Mouse (Mus musculus) G1E (cell line): ENCODE data around the gene Abcb4. TPM values are rescaled to one million over a fixed set of nuclear protein-coding genes. Genes with fewer than 3 reads are reported as not detected.
"Not testable (repeated sequence)": the region's sequence is repeated elsewhere in the genome, so short reads cannot be mapped to it uniquely, and the experiment has no call there.

Experiments
- ATAC-seq: 2 replicates; pipeline ENCODE4 v1.8.0; 2016; ENCODE audit warnings: mild to moderate bottlenecking; ENCODE audit not compliant: insufficient number of reproducible peaks, poor library complexity, low FRiP score, severe bottlenecking; ENCODE audit errors: extremely low read depth
- DNase-seq: peaks from one replicate; pipeline ENCODE4 v3.0.0; 2012; ENCODE audit warnings: low spot score
- H3K27me3 ChIP-seq: 2 replicates; pipeline ENCODE4 v1.6.1; 2012; ENCODE audit warnings: mild to moderate bottlenecking, low read length, inconsistent platforms; ENCODE audit not compliant: insufficient read depth
- H3K36me3 ChIP-seq: replicated peaks from 2 replicates; pipeline ENCODE3; 2012; ENCODE audit warnings: mild to moderate bottlenecking, inconsistent platforms
- H3K4me1 ChIP-seq: 2 replicates; pipeline ENCODE4 v1.6.1; 2012; ENCODE audit warnings: low read depth, low read length, inconsistent platforms, mixed read lengths; ENCODE audit not compliant: insufficient read depth
- H3K4me3 ChIP-seq: 2 replicates; pipeline ENCODE4 v1.5.1; 2012; ENCODE audit warnings: low read depth, mild to moderate bottlenecking, inconsistent platforms, low read length, moderate library complexity, mixed read lengths
- H3K9me3 ChIP-seq: replicated peaks from 2 replicates; pipeline ENCODE4 v1.6.1; 2012; ENCODE audit warnings: inconsistent platforms
- CTCF ChIP-seq: IDR thresholded peaks from 2 replicates; pipeline ENCODE4 v1.5.1; 2012; ENCODE audit warnings: low read depth, low read length, inconsistent platforms, mixed read lengths
- GATA1 ChIP-seq: IDR thresholded peaks from 2 replicates; pipeline ENCODE4 v1.6.1; 2012; ENCODE audit warnings: borderline replicate concordance, low read length, inconsistent platforms, mixed read lengths
- GATA2 ChIP-seq: IDR thresholded peaks from 2 replicates; pipeline ENCODE4 v1.6.1; 2012; ENCODE audit warnings: low read depth, low read length, inconsistent platforms, borderline replicate concordance
- POLR2AphosphoS5 ChIP-seq: IDR thresholded peaks from 2 replicates; pipeline ENCODE4 v1.6.1; 2012; ENCODE audit warnings: low read depth, low read length, inconsistent platforms; ENCODE audit not compliant: insufficient replicate concordance
- TAL1 ChIP-seq: conservative IDR thresholded peaks from 2 replicates; pipeline ENCODE4 v1.6.1; 2012; ENCODE audit warnings: low read depth, low read length, inconsistent platforms, mixed read lengths
- polyA plus RNA-seq: library from polyadenylated mRNA; stranded (reverse); fragments of >175 nt; gene quantifications from 2 replicates; pipeline ENCODE4 v1.2.3, GENCODE M21; 2012
- total RNA-seq, 2 experiments: library from RNA; stranded (forward) in 1 of 2; stranded (reverse) in 1 of 2; fragments of 200-1000 nt in 1 of 2; fragments of >200 nt in 1 of 2; fragmentation: Nextera tagmentation in 1 of 2; gene quantifications; 2 replicates each; pipeline ENCODE4 v1.2.3; 2014 to 2017

Gene Abcb4
- total RNA-seq (2014; fragmentation: Nextera tagmentation) (35.1 TPM in 1 of 2 replicates, not detected in the other), total RNA-seq (2017) (0.11 and 0.35 TPM in 2 replicates), polyA plus RNA-seq (not detected in 2 replicates)

- TF ChIP-seq GATA2 (no peak), POLR2AphosphoS5 (no peak), CTCF (no peak), TAL1 (no peak), GATA1 (no peak)
- ATAC-seq (no peak), DNase-seq (no peak)
- H3K36me3 ChIP-seq: no peaks in the 10 kb centered on the region
- H3K4me1 ChIP-seq: no peaks in the 10 kb centered on the region
- H3K4me3 ChIP-seq: no peak within 1 kb of the TSS
- H3K9me3 ChIP-seq: no peaks in the 10 kb centered on the region
- H3K27me3 ChIP-seq: peaks cover 3% of the 10 kb centered on the region; the same call in 1 of the 2 replicates
These were observed at the start of gene Abcb4 for GRCm38 (mm10) chr5:8893300-8894103. Abcb4 (plus strand) TSS chr5:8893717.

GRCm38 (mm10) chr5:8848607-8849575, 44.6 kb upstream of the Abcb4 start:
- not testable (repeated sequence) for H3K9me3 ChIP-seq, H3K36me3 ChIP-seq, H3K4me3 ChIP-seq, DNase-seq, H3K4me1 ChIP-seq, ATAC-seq, H3K27me3 ChIP-seq

DNA sequence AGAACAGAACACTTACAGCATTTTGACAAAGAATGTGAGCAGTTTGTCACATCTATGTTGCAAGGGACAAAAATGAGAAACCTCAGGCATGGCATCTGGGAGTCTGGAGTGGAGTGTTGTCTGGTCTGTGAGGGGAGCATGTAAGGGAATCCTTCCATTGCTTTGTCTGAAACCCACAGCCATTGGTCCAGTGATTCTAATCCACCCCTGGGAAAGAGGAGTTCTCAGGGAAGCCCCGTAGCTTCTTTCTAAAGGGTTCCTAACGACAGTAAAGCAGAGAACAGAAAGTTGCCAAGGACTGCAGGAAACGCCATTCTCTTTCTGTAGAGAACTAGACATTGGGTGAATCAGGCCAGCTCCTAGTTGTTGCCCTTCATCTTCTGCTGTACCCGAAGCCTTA, 42.7 kb upstream of the Abcb4 start:
- no peak for ATAC-seq
- Histone ChIP-seq H3K27me3 (peaks cover 3% of the 10 kb centered on the region; the same call in 1 of the 2 replicates), H3K36me3 (no peaks in the 10 kb centered on the region), H3K4me3 (no peak overlapping the region), H3K4me1 (no peaks in the 10 kb centered on the region), H3K9me3 (no peaks in the 10 kb centered on the region)
- no peak for TF ChIP-seq GATA1
- TF ChIP-seq POLR2AphosphoS5: no peak
- no peak for TF ChIP-seq CTCF
- no peak for TF ChIP-seq GATA2
- TF ChIP-seq TAL1: no peak
- DNase-seq: no peak

- no peaks in the 10 kb centered on the region for H3K36me3 ChIP-seq
- H3K4me1 ChIP-seq: no peaks in the 10 kb centered on the region
- ATAC-seq (no peak), DNase-seq (no peak)
- H3K4me3 ChIP-seq: no peak overlapping the region
- no peak for TF ChIP-seq TAL1
- H3K9me3 ChIP-seq: no peaks in the 10 kb centered on the region
- peaks cover 3% of the 10 kb centered on the region; the same call in 1 of the 2 replicates for H3K27me3 ChIP-seq
These were observed 36.3 kb upstream of the Abcb4 start for GRCm38 (mm10) chr5:8857201-8857600.

- Histone ChIP-seq H3K4me1 (no peaks in the 10 kb centered on the region), H3K4me3 (no peak overlapping the region), H3K36me3 (no peaks in the 10 kb centered on the region), H3K27me3 (no peaks in the 10 kb centered on the region), H3K9me3 (no peaks in the 10 kb centered on the region)
- no peak for TF ChIP-seq GATA1
- ATAC-seq (no peak), DNase-seq (no peak)
These were observed 31.7 kb upstream of the Abcb4 start for GRCm38 (mm10) chr5:8861811-8862210.

DNA sequence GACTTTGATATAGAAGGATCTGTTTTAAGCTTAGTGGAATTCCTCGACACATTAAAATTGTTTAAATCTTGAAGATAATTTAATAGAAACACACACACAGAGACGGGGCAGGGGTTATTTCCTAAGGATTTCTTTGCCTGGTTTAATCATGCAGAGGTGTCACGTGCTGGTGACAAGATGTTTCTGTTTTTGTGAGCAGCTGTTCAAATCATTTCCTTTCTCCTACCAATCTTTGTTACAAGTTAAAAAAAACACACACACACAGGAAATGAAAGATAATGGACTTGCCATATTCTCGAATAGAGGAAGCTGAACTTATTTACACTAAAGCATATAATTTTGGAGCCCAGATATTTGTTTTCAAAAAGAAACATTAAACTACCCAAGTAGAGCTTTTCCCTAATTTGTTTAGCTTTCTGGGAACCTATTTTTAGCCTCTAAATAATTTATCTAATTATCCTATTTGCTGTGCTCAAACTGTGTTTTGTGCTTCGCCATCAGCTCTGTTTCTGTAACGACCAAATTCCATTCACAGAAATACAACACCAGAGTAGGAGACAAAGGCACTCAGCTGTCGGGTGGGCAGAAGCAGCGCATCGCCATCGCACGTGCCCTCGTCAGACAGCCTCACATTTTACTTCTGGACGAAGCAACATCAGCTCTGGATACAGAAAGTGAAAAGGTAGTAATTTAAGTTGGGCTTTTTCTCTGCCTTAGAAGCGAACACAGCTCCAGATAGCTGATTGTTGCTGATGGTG, 29.8 kb upstream of the Abcb4 start:
- Histone ChIP-seq H3K36me3 (no peaks in the 10 kb centered on the region), H3K4me1 (no peaks in the 10 kb centered on the region), H3K27me3 (no peaks in the 10 kb centered on the region), H3K9me3 (no peaks in the 10 kb centered on the region), H3K4me3 (no peak overlapping the region)
- no peak for ATAC-seq
- DNase-seq: no peak
- no peak for TF ChIP-seq TAL1
- TF ChIP-seq GATA1: no peak
- TF ChIP-seq GATA2: no peak
- no peak for TF ChIP-seq CTCF
- no peak for TF ChIP-seq POLR2AphosphoS5

DNA sequence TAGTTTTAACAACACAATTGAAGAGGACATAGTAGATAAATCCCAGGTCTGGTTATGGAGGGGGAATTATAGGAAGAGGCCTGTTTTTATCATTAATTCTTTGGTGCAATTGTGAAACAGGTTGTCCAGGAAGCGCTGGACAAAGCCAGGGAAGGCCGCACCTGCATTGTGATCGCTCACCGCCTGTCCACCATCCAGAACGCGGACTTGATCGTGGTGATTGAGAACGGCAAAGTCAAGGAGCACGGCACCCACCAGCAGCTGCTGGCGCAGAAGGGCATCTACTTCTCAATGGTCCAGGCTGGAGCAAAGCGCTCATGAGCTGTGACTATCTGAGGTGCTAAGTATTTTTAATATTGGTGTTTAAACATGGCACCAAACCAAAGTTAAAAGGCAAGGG, 27.9 kb upstream of the Abcb4 start:
- not testable (repeated sequence) for H3K27me3 ChIP-seq, H3K4me1 ChIP-seq, H3K4me3 ChIP-seq, H3K36me3 ChIP-seq, ATAC-seq, DNase-seq, H3K9me3 ChIP-seq
